Mouse (Mus musculus) MEL (cell line): ENCODE measurements at regions not wholly inside any gene's neighbourhood (a gene's known extent, or its start where the extent isn't known, plus 50 kb on each side); places are given as distances from the start of the nearest gene placed in this dataset.

ENCODE experiments used
- DNase-seq: peaks from one replicate; pipeline ENCODE4 v3.0.0; 2011; ENCODE audit warnings: low read depth, low spot score
- H3K27ac ChIP-seq: 2 replicates; pipeline ENCODE4 v1.5.1; 2012; ENCODE audit warnings: low read depth, mild to moderate bottlenecking, control low read depth, low read length, moderate library complexity; ENCODE audit not compliant: control insufficient read depth
- H3K27me3 ChIP-seq, 2 experiments: fragments of 150-350 bp in 1 of 2; sonication (generic) in 1 of 2; 2 replicates each; pipeline ENCODE4 v1.6.1; 2012; ENCODE audit warnings: low read length in 2 of 2, mild to moderate bottlenecking in 2 of 2, improper control_type of control experiment in 1 of 2, moderate library complexity in 1 of 2; ENCODE audit not compliant: insufficient read depth in 2 of 2, control insufficient read depth in 1 of 2
- H3K36me3 ChIP-seq, 2 experiments: 2 replicates each; pipeline ENCODE4 v1.6.1; 2012 to 2014; ENCODE audit warnings: low read length in 2 of 2, improper control_type of control experiment in 1 of 2, inconsistent platforms in 1 of 2, mild to moderate bottlenecking in 1 of 2; ENCODE audit not compliant: insufficient read depth in 2 of 2, control insufficient read depth in 1 of 2
- H3K4me1 ChIP-seq, 2 experiments: fragments of 150-350 bp in 1 of 2; sonication (generic) in 1 of 2; 2 replicates each; pipeline ENCODE4 v1.6.1; 2012; ENCODE audit warnings: low read length in 2 of 2, improper control_type of control experiment in 1 of 2, mild to moderate bottlenecking in 1 of 2; ENCODE audit not compliant: insufficient read depth in 2 of 2, control insufficient read depth in 1 of 2
- H3K4me3 ChIP-seq, 2 experiments: fragments of 150-350 bp in 1 of 2; sonication (generic) in 1 of 2; 2 replicates each; pipeline ENCODE4 v1.5.1; 2012; ENCODE audit warnings: low read depth in 2 of 2, low read length in 2 of 2, mild to moderate bottlenecking in 2 of 2, moderate library complexity in 2 of 2, control low read depth in 1 of 2, improper control_type of control experiment in 1 of 2; ENCODE audit not compliant: control insufficient read depth in 1 of 2, insufficient read depth in 1 of 2
- H3K79me2 ChIP-seq: 2 replicates; pipeline ENCODE4 v1.6.1; 2012; ENCODE audit warnings: mild to moderate bottlenecking, low read length, moderate library complexity; ENCODE audit not compliant: control insufficient read depth, poor library complexity, insufficient read depth
- H3K9ac ChIP-seq: 2 replicates; pipeline ENCODE4 v1.6.1; 2012; ENCODE audit warnings: low read depth, mild to moderate bottlenecking, control low read depth, low read length, moderate library complexity; ENCODE audit not compliant: control insufficient read depth, poor library complexity, severe bottlenecking
- H3K9me3 ChIP-seq: fragments of 150-350 bp; sonication (generic); replicated peaks from 2 replicates; pipeline ENCODE4 v1.6.1; 2012; ENCODE audit warnings: mild to moderate bottlenecking, low read length, improper control_type of control experiment, moderate library complexity; ENCODE audit not compliant: insufficient read depth
- BHLHE40 ChIP-seq: IDR thresholded peaks from 2 replicates; pipeline ENCODE4 v1.6.1; 2012; ENCODE audit warnings: low read depth, mild to moderate bottlenecking, inconsistent platforms, low read length, improper control_type of control experiment, borderline replicate concordance
- CHD1 ChIP-seq: IDR thresholded peaks from 2 replicates; pipeline ENCODE4 v1.6.1; 2012; ENCODE audit warnings: low read depth, mild to moderate bottlenecking, inconsistent platforms, low read length, improper control_type of control experiment
- CHD2 ChIP-seq: IDR thresholded peaks from 2 replicates; pipeline ENCODE4 v1.6.1; 2011; ENCODE audit warnings: low read length, improper control_type of control experiment
- EP300 ChIP-seq, 2 experiments: IDR thresholded peaks; 2 replicates each; pipeline ENCODE4 v1.6.1; 2011; ENCODE audit warnings: improper control_type of control experiment in 2 of 2, low read length in 2 of 2, low read depth in 1 of 2, mild to moderate bottlenecking in 1 of 2
- GABPA ChIP-seq: IDR thresholded peaks from 2 replicates; pipeline ENCODE4 v1.6.1; 2012; ENCODE audit warnings: low read depth, mild to moderate bottlenecking, inconsistent platforms, low read length, improper control_type of control experiment, moderate library complexity
- GATA1 ChIP-seq: IDR thresholded peaks from 2 replicates; pipeline ENCODE4 v1.6.1; 2011; ENCODE audit warnings: low read depth, low read length, improper control_type of control experiment
- KAT2A ChIP-seq: conservative IDR thresholded peaks from 2 replicates; pipeline ENCODE4 v1.6.1; 2012; ENCODE audit warnings: low read depth, low read length, improper control_type of control experiment, inconsistent platforms
- MAFK ChIP-seq: IDR thresholded peaks from 2 replicates; pipeline ENCODE4 v1.6.1; 2011; ENCODE audit warnings: low read depth, mild to moderate bottlenecking, low read length, improper control_type of control experiment, borderline replicate concordance
- MAX ChIP-seq: IDR thresholded peaks from 2 replicates; pipeline ENCODE4 v1.6.1; 2011; ENCODE audit warnings: low read length, improper control_type of control experiment
- MAZ ChIP-seq: IDR thresholded peaks from 2 replicates; pipeline ENCODE4 v1.6.1; 2012; ENCODE audit warnings: low read depth, mild to moderate bottlenecking, inconsistent platforms, low read length, improper control_type of control experiment
- MEF2A ChIP-seq: IDR thresholded peaks from 2 replicates; pipeline ENCODE4 v1.6.1; 2014; ENCODE audit warnings: low read depth, mild to moderate bottlenecking, inconsistent platforms, low read length, improper control_type of control experiment; ENCODE audit not compliant: poor library complexity, insufficient replicate concordance, severe bottlenecking; ENCODE audit errors: extremely low read depth
- MXI1 ChIP-seq: IDR thresholded peaks from 2 replicates; pipeline ENCODE4 v1.6.1; 2011; ENCODE audit warnings: mild to moderate bottlenecking, low read depth, low read length, improper control_type of control experiment
- MYB ChIP-seq: IDR thresholded peaks from 2 replicates; pipeline ENCODE4 v1.6.1; 2011; ENCODE audit warnings: mild to moderate bottlenecking, low read depth, low read length, improper control_type of control experiment
- NRF1 ChIP-seq: IDR thresholded peaks from 2 replicates; pipeline ENCODE4 v1.6.1; 2014; ENCODE audit warnings: low read depth, mild to moderate bottlenecking, inconsistent platforms, low read length, improper control_type of control experiment, moderate library complexity; ENCODE audit not compliant: poor library complexity, insufficient read depth, severe bottlenecking
- POLR2A ChIP-seq, 2 experiments: IDR thresholded peaks; 2 replicates each; pipeline ENCODE4 v1.6.1; 2011 to 2012; ENCODE audit warnings: low read length in 2 of 2, mild to moderate bottlenecking in 2 of 2, control low read depth in 1 of 2, improper control_type of control experiment in 1 of 2, low read depth in 1 of 2, moderate library complexity in 1 of 2; ENCODE audit not compliant: control insufficient read depth in 1 of 2, insufficient read depth in 1 of 2, poor library complexity in 1 of 2
- RAD21 ChIP-seq: IDR thresholded peaks from 2 replicates; pipeline ENCODE4 v1.6.1; 2011; ENCODE audit warnings: mild to moderate bottlenecking, low read depth, low read length, improper control_type of control experiment
- SIN3A ChIP-seq: IDR thresholded peaks from 2 replicates; pipeline ENCODE4 v1.6.1; 2012; ENCODE audit warnings: low read length, improper control_type of control experiment, inconsistent platforms
- SMC3 ChIP-seq: IDR thresholded peaks from 2 replicates; pipeline ENCODE4 v1.6.1; 2011; ENCODE audit warnings: low read depth, low read length, improper control_type of control experiment
- TAL1 ChIP-seq: IDR thresholded peaks from 2 replicates; pipeline ENCODE4 v1.6.1; 2012; ENCODE audit warnings: mild to moderate bottlenecking, inconsistent platforms, low read length, moderate library complexity, mixed read lengths
- TBP ChIP-seq: IDR thresholded peaks from 2 replicates; pipeline ENCODE4 v1.8.0; 2011; ENCODE audit warnings: low read depth, low read length, improper control_type of control experiment
- UBTF ChIP-seq: IDR thresholded peaks from 2 replicates; pipeline ENCODE4 v1.6.1; 2012; ENCODE audit warnings: low read depth, mild to moderate bottlenecking, inconsistent platforms, low read length, improper control_type of control experiment, moderate library complexity, borderline replicate concordance; ENCODE audit not compliant: insufficient read depth
- USF2 ChIP-seq, 2 experiments: IDR thresholded peaks; 2 replicates each; pipeline ENCODE4 v1.6.1; 2011 to 2012; ENCODE audit warnings: improper control_type of control experiment in 2 of 2, low read length in 2 of 2, borderline replicate concordance in 1 of 2, inconsistent platforms in 1 of 2, low read depth in 1 of 2, mild to moderate bottlenecking in 1 of 2; ENCODE audit not compliant: insufficient read depth in 1 of 2
- ZC3H11A ChIP-seq: IDR thresholded peaks from 2 replicates; pipeline ENCODE4 v1.6.1; 2012; ENCODE audit warnings: low read depth, mild to moderate bottlenecking, inconsistent platforms, low read length, improper control_type of control experiment
- ZKSCAN1 ChIP-seq: IDR thresholded peaks from 2 replicates; pipeline ENCODE4 v1.6.1; 2012; ENCODE audit warnings: low read depth, mild to moderate bottlenecking, inconsistent platforms, low read length, improper control_type of control experiment, moderate library complexity

DNA sequence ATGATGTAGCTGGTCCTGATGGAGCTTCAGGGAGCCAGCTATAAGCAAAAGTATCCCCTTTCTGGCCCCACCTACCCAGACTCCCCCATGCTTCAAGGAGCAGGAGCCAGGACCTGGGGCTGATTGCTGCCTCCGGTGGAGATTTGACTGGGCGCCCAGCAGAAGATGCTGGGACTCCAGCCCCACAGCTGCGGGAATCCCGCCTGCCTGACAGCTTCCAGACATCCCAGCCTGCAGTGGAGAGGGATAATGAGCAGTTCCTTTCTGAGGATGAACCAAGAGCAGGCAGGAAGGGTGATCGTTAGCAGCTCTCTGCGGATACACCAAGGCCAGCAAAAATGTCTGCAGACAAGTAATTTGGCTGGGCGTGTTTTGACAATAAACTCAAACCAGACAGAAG is 376.6 kb downstream of the Hs3st3b1 start:
- Histone ChIP-seq H3K27me3 (no peaks in the 10 kb centered on the region), H3K79me2 (no peaks in the 10 kb centered on the region), H3K36me3 (no peaks in the 10 kb centered on the region), H3K4me1 (no peaks in the 10 kb centered on the region), H3K27ac (no peak overlapping the region), H3K4me3 (no peak overlapping the region), H3K9ac (no peak overlapping the region), H3K9me3 (no peaks in the 10 kb centered on the region)
- no peak for TF ChIP-seq EP300 (IDR thresholded peaks at IDR 0.05; ENCODE audit: low read depth in 1 of 2, low read length in 2 of 2)
- TF ChIP-seq KAT2A, result no peak
- TF ChIP-seq ZKSCAN1, result no peak
- no peak for TF ChIP-seq MYB
- no peak for TF ChIP-seq NRF1
- no peak for TF ChIP-seq SMC3
- no peak for TF ChIP-seq UBTF
- no peak for TF ChIP-seq POLR2A (IDR thresholded peaks at IDR 0.05; ENCODE audit: control insufficient read depth in 1 of 2, insufficient read depth in 1 of 2, low read depth in 1 of 2, low read length in 2 of 2, poor library complexity in 1 of 2)
- TF ChIP-seq MAX, result no peak
- TF ChIP-seq, all 39 proteins: peak for 0
- no peak for DNase-seq

DNA sequence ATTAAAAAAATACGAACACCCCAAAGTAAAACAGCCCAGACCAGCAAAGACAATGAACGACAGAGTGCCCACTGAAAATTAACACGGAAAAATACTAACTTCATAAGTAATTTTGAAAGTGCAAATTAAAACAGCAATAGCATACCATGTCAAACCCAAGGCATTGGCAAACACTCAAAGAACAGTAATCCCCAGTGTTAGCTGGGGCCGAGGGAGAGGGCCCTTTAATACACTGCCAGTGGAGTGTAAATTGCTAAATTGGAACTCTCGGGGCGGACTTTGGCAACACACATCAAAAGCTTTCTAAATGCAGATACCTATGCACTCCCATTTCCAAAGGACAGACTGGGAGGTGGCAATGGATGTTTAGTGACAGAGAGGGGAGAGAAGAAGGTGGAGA is 361.6 kb downstream of the Hs3st3b1 start:
- H3K36me3 ChIP-seq, result no peaks in the 10 kb centered on the region
- H3K79me2 ChIP-seq, result no peaks in the 10 kb centered on the region
- H3K4me1 ChIP-seq, result no peaks in the 10 kb centered on the region
- H3K4me3 ChIP-seq, result no peak overlapping the region
- no peak for DNase-seq
- no peak overlapping the region for H3K27ac ChIP-seq
- TF ChIP-seq NRF1 (no peak), MAZ (no peak), RAD21 (no peak), CHD1 (no peak), TBP (no peak), USF2 (IDR thresholded peaks at IDR 0.05; ENCODE audit: borderline replicate concordance in 1 of 2, insufficient read depth in 1 of 2, low read depth in 1 of 2, low read length in 2 of 2) (no peak), MXI1 (no peak), ZC3H11A (no peak), SIN3A (no peak), MAFK (no peak), BHLHE40 (no peak), MEF2A (no peak), CHD2 (no peak), ZKSCAN1 (no peak), GABPA (no peak), GATA1 (no peak), TAL1 (no peak)
- no peaks in the 10 kb centered on the region for H3K9me3 ChIP-seq
- no peaks in the 10 kb centered on the region for H3K27me3 ChIP-seq
- H3K9ac ChIP-seq, result no peak overlapping the region
